Mouse (Mus musculus): ENCODE data around the gene Rnf169. TPM values are rescaled to one million over a fixed set of nuclear protein-coding genes. Genes with fewer than 3 reads are reported as not detected.
"Not testable (repeated sequence)": the region's sequence is repeated elsewhere in the genome, so short reads cannot be mapped to it uniquely, and the experiment has no call there.

Rnf169 gene
- total RNA-seq, 2 experiments from 2014 or later: 4.2 to 6.3 TPM

DNA sequence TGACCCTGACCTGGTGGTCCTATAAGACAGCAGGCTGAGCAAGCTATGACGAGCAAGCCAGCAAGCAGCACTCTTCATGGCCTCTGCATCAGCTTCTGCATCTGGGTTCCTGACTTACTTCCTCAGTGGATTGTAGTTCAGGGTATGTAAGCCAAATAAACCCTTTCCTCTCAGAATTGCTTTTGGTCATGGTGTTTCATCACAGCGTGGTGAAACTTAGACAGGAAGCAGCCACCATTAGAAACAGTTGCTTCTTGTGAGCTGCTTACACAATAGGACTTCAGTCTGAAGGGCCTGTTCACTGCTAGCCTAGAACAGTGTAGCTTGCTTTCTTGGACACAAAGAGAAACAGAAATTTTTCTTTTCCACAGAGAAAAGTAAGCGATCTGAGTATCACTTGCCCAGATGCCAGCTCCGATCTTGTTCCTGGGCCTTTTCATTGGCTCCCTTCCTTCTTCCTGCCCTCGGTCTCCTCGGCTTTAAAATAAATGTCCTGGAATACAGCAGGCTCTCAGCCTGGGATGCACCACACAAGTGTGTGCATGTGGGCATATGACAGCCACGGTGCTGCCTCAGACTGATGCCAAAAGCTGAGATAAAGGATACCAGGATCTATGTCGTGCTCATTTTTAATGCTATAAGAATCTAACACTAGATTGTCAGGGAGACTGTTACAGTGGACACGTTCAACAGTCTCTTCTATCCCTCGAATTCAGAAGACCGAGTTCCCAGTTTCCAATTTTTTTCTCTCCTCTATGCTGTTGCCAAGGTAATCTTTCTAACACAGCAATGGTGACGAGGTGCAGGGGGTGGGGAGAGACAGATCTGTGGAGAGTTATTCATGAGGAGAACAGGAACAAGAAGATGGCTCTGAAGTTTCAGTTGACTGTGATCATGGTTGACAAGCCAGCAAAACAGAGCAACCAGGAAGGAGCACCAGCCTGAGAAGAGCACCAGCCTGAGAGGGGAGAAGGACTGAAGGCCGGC is 2.3 kb upstream of the Rnf169 start:
- intact Hi-C loops (cut with DNase I): no loop called here
- no peak for DNase-seq

DNA sequence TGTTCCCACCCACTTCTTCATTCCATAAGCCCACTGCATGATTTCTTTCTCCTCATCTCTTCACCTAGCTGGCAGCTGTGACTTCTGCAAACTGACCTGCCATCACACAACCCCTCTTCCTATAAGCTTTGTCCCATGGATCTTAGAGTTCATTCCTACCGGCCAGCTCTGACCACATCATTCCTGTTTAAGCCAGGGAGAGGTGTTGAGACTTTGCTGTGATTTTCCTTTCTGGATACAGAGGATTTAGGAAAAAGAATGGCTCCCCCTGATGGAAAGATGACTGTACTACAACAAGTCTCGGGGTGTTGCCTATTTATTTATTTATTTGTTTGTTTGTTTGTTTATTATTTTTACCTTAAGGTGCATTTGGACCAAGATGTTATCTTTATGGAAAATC is 1.1 kb upstream of the Rnf169 start:
- intact Hi-C loops (cut with DNase I): loop anchor here (2.0 kb wide), 1 partner anchor 55 kb away; no protein-coding TSS in a partner anchor

DNA sequence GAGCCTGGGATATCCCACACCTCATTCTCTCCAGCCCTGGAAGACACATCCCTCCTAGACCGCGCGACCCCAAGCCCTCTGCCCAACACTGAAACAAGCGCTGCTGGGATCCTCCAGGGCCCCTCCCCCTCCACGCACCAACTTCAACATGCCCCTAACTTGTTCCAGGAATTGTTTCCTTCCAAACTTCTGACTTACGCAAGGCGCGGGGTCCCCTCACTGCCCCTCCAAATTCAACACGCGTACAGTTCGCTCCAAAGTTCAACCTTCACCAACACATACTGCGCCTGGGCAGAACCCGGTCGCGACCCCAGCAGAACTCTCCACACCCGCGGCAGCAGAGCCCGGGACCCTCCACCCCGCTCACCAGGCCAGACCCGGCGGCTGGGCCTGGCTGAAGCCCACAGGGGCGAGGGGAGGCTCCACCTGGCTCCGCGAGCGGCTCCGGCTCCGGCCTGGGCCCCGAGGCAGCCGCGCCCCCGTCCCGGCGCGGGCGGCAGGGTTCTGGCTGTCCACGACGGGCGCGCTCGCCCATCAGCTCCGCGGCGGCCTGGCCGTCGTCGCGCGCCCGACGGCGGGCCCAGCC is 609 bp downstream of the Rnf169 start:
- peak in 1 of 2 experiments; percentile 32 for DNase-seq
- intact Hi-C loops (cut with DNase I): loop anchor here (2.0 kb wide), 1 partner anchor 53 kb away; no protein-coding TSS in a partner anchor

More for the DNA sequence above, 1.1 kb upstream of the Rnf169 start:
- no peak for DNase-seq

DNA sequence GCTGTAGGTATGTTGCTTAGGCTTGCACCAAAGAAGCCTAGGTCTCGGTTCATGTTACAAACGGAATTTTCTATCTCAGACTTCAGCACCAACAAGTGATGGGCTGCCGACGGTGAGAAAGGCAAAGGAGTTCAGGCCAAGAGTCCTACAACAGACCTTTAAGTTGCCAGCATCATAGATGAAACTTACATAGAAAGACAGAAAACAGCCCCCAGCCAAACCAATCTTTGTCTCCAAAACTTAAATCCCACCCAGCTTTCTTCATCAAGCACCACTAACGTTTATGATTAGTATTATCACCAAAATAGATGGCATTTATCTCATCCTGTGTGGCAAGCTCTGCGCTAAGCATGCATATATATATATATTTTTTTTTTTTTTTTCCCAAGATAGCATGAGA is 1.2 kb downstream of the Rnf169 start:
- intact Hi-C loops (cut with DNase I): no loop called here
- DNase-seq: no peak

DNA sequence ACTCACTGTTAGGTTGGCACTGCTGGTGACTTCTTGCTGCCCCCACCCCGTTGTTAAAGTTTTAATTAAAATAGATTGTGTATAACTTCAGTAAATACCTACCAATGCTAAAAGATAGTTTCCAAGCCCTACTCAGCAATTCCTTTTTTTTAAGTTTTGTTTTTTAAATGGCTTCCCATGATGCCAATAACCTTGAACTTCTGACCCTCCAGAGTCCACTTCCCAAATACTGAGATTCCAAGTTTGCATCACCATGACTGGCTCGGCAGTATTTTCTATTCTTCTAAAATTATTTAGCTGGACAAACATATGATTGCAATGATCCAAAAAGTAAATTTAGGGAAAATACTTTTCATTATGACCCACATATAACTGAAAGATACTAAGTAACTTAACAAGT is 2.2 kb downstream of the Rnf169 start:
- DNase-seq: no peak
- intact Hi-C loops (cut with DNase I): no loop called here

DNA sequence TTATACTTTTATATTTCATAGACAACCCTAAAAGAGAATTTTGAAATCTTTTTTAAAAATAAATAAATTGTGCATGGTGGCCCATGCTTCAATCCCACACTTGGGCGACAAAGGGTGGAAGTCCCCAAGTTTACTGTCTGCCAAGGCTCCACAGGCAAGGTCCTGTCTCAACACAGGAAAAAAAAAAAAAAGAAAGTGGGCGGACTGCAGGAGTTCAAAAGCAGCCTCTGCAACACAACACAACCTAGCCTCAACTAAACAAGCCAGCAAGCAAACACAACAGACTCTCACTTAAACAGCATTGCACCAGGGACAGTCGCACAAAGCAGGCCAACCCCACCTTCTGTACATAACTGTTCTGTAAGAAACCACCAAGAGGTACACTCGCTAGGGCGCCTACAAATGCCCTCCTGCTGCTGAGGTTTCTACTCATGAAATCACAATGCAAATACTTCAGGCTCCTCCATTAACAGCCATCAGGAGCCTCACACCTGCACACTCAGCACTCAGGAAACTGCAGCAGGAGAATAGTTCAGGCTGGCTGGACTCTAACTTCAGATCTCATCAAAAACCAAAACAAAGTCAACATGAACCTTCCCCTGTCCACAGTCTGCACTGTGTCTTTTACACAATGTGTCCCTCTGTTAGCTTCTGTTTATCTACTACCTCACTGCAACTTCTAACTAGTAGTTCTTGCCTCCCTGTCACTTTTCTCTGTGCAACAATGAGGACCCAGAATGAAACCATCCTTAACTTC is 4.3 kb downstream of the Rnf169 start:
- intact Hi-C loops (cut with DNase I): no loop called here
- DNase-seq: no peak

DNA sequence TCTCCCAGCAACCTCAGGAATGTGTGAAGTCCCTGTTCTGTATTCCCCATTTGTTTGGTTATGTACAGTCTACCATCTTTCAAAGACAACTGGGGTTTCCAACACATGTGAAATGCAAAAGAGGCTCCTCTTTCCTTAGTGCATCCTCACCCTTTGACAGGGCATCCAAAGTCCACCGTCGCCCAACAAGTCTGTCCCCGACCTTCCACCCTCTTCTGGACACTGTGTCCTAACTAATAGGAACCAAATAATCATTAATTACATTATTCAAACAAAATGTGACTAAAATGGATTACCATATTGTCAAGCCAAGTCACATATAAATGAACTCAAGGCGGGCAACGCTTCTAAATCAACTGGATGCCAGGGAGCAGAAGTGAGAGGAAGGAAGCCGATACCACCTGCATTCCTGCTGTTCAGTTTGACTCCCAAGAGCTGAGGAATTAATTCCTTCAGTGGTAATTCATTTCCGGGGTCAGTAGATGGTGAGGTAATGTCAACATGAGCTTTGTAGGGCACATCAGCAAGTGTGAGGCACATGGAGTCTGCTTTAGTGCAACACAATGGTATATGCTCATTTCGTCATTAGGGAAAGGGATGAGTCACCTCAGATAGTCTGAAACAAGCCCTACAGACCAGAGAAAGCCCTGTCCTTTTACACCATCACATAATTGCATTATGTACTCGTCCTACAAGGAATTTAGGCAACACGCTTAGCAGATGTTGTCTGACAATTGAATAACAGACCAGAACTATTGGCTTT is 5.9 kb downstream of the Rnf169 start:
- intact Hi-C loops (cut with DNase I): no loop called here

DNA sequence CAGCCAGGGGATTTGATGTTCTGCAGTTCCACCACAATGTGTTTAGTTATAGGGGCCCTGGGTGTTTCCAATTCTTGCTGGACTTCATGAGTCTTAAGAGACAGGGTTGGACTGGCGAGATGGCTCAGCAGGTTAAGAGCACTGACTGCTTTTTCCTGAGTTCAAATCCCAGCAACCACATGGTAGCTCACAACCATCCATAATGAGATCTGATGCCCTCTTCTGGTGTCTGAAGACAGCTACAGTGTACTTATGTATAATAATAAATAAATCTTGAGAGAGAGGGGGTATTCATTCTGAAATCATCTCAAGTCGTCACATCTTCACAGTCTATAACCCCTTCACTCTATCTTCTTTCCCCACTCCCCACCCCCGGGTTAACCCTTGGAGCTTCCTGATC is 7.3 kb downstream of the Rnf169 start:
- intact Hi-C loops (cut with DNase I); DNase-seq: not testable (repeated sequence)

More for the DNA sequence above, 5.9 kb downstream of the Rnf169 start:
- DNase-seq: no peak

DNA sequence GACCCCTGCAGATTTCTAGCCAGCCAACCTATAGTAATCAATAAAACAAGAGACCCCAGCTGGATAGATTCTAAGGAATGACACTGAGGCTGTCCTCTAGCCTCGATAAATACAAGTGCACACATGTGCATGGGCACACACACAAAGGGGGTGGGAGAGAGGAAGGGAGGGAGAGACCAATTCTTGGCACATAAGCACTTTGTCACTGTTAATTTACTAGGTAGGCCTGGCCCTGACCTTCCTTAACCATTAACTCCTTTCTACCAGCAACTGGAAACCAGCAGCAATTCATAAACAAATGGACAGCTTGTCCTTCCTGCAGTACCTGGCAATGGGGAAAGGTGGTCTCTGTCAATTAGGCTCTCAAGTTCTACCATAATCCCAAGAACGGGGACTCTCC is 8.3 kb downstream of the Rnf169 start:
- DNase-seq: no peak
- intact Hi-C loops (cut with DNase I): no loop called here

DNA sequence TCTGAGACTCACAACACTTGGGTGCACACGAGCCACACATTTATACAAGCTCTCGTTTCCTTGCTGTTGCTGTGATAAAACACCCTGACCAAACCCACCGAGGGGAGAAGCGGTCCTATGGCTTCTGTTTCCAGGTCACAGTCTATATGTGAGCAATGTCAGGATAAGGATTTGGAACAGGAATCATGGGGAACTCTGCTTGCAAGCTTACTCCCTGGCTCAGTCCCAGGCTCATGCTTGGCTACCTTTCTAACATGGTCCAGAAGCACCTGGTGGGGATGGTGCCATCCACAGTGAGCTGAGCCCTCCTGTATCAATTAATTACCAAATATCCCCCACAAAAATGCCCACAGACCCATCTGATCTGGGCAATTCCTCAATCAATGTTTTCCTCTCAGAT is 11.1 kb downstream of the Rnf169 start:
- intact Hi-C loops (cut with DNase I): no loop called here
- no peak for DNase-seq

DNA sequence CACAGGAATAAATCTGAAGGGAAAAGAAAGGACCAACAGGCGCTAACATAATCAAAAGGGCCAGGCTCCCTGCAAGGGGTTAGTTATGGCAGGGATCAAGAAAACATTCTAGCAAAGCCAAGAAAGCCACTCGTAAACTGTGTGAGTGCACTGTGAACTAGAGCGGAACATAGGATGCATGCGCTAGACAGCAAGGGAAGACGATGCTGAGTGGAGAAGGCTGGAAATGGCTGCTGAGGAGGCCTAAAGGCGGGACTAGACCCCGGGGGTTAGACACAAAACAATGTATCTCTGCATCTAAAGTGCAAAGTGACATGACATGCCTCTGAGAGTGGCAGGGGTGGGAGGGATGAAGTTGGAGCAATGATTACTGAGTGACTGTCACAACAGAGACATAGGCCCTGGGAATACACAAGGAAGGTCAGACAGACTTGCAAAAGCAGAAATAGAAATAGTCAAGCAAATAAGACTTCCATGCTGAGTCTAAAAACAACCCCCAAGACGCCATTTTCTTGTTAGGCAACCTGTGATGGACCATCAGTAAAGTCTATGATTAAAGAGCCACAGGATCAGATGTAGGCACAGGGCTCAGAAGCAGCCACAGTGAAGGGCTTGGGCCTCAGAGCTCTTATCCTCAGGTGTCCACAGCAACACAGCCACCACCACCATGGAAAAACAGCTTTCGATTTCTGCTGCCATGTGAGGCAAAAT is 14.1 kb downstream of the Rnf169 start:
- DNase-seq: no peak
- intact Hi-C loops (cut with DNase I): no loop called here

DNA sequence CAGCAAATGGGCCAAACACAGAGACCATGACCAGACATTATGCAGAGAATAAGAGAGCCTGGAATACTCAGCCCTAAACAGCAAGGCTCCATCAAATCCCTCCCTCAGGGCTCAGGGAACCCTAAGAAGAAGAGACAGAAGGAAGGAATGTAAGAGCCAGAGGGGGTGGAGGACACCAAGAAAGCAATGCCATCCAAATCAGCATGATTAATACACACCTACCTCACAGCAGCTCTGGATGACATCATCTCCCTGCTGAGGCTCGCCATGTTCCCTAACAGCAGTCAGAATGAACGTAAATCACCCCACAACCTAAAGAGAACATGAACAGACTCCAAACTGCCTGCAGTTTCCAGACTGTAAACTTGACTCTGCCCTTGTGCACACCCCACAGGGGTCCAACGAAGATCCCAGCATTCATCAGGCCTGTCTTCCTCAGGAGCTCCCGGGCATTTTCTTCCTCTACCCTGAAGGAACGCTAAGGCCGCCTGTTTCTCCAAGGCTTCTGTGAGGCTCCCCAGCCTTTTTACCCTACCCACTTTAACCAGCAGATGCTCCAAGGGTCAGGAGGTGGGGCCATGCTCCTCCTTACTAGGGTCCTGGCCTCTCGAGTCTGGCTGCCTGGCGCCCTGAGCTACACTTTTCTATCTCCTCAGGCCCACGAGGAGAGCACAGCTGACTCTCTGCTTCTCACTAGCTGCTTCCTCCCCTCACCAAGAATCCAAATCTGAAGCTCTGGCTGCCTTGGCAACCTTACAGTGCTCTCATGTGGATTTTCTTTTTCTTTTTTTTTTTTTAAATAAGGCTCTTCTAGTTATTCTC is 15.0 kb downstream of the Rnf169 start:
- intact Hi-C loops (cut with DNase I): no loop called here
- DNase-seq: no peak

DNA sequence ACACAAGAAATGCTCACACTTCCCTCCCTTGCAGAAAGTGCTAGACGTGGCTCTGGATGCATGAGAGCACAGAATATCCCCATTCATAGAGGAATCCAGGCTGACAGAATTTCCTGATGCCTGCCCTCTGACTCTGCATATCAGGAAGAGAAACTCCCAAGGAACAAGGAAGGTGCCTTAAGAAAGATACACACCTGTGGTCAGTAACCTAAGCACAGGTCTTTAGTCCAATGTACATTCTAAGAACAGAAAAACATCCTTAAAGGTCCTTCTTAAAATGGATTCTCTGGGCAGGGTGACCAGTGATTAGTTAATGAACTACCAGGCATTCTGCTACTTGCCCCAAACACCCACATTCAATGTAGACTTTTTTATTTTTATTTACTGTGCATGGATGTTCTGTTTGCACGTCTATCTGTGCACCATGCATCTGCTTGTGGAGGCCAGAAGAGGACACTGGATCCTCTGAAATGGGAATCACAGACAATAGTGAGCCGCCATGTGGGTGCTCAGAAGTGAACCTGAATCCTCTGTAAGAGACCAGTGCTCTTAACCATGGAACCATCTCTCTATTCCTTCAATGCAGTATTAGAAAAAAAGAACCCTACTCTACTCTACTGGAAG is 16.9 kb downstream of the Rnf169 start:
- intact Hi-C loops (cut with DNase I): no loop called here
- no peak for DNase-seq

DNA sequence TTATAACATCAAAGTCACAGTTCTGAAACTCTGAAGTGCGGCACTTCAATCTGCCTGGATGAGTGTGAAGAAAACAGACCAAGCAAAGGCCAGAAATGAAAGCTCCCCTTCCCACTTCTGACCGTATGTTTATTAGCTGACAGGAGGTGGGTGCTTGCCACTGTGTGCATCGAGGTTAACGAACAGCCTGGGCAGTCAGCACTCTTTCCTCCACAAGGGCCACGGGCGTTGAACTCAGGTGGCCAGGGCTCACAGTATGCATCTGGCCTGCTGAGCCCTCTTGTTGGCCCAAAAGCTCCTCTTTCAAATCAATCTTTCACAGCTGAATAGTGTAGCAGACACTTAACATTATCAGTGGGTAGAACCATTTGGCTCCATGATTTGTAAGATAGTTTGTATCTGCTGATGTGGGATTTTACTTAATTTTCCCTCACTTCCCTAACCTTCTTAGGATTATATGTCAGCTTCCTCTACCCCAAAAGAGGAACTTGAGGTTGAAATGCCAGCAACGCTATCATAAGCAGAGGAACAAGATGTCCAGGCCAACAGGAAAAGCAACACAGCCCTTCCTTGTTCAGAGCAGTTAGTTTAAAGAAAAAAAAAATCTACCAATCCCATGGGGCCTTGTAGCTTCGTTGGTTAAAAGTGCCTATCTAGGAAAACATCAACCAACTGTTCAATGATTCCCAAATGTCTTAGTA is 17.6 kb downstream of the Rnf169 start:
- intact Hi-C loops (cut with DNase I): no loop called here
- no peak for DNase-seq

DNA sequence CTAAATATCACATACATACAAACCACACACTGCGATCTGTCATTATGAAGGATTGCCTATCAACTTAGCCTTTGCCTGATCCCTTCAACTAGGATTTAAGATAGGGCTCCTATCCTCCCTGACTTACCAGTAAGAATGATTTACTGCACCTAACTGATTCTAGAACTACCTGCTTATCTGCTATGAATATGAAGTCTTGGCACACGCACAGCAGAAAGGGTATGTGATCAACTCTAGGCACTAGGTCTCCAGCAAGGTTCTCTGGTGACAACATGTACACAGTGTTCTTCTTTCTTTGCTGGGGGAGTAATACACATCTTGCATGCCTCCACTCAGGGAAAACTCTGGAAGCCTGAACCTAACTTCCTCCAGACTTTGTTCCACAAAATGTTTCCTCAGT is 18.7 kb downstream of the Rnf169 start:
- intact Hi-C loops (cut with DNase I): no loop called here
- no peak for DNase-seq

DNA sequence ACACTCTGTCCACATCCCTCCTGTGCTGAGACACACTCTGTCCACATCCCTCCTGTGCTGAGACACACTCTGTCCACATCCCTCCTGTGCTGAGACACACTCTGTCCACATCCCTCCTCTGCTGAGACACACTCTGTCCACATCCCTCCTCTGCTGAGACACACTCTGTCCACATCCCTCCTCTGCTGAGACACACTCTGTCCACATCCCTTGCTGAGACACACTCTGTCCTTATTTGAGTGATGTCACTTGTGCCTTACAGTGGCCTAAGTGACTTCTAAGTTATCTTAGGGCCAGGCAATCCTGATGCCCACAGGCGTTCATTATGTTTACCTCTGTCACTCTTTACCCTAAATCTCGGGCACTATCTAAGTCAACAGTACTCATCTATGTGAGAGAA is 19.7 kb downstream of the Rnf169 start:
- intact Hi-C loops (cut with DNase I); DNase-seq: not testable (repeated sequence)

DNA sequence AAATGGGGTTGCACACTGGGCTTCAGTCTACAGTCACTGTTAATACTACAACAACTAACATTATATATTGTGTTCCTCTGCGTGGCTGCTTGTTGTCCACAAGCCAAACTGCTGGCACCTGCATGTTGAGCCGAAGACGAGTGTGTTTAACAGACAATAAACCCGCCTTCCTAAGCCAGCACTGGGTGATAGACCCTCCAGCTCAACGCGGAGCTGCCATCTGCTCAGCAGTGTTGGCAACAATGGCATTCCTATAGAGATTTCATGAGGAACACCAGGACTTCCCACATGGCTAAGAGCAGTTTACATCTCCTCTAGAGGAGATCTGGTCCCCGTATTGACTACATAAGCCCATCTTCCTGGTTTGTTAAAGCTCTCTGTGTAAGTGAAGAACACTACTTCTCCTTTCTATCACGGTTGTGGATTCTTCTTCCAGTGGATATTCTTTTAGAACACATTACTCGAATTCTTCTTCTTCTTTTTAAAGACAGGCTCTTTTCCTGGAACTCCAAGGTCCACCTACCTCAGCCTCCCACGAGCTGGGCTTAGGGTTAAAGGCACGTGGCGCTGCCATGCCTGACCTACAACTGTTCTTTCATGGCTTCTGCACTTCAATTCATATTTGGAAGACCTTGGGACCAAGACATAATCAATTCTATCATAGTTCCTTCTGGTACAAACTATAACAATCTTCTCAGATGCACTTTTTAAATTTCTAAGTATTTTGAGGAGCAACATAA is 22.9 kb downstream of the Rnf169 start:
- no peak for DNase-seq
- intact Hi-C loops (cut with DNase I): no loop called here

Measured in gastrocnemius, postnatal 36 days (tissue).